Mouse (Mus musculus) cerebellum, adult 8-10 months (tissue): ENCODE data around the gene Ampd1.
A peak's percentile ranks its signal among the peaks of the same experiment; 100 is the strongest.

ENCODE experiments used
- DNase-seq: peaks from one replicate; pipeline ENCODE4 v3.0.0; 2022

Gene Ampd1

DNA sequence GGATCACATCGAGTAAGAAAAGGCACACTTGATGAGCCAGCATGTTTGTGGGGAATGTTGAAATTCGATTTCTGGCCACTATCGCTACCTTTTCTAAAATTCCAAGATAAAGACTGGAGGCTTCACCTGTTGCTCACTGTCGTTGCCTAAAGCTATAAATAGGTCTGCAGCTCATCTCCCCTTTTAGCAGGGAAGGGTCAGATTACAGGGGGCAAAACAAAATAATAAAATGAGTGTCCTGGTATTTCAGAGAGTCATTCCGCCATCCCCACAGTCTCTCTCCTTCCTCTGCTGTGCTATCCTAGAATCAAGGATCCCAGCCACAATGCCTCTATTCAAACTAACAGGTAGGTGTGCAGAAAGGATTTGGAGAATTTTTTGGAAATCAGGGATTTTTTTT, at the start of gene Ampd1:
Gene Ampd1 (plus strand): TSS at position 244 of the 400 bp plus-strand sequence.
- no peak for DNase-seq

GRCm38 (mm10) chr3:103026174-103026573, 47.6 kb upstream of the Ampd1 start:
- no peak for DNase-seq

DNA sequence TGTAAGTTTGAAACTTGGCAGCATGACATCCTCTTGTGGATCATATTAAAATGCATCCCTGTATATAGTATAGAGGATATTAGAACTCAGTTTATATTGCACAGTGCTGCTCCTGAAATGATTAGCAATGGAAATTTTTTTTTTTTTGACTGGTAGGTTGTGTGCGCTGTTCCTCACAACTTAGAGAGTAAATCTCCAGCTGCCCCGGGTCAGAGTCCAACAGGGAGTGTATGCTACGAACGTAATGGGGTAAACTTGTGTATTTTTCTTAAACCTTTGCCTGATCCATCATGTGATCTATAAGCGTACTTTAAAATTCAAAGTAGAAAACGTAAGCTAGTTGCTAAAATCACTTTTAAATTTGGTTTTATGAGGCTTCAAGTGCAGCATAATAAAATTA, 33.5 kb upstream of the Ampd1 start:
- no peak for DNase-seq

- no peak for DNase-seq
These were observed 32.9 kb upstream of the Ampd1 start for GRCm38 (mm10) chr3:103040861-103041379.

DNA sequence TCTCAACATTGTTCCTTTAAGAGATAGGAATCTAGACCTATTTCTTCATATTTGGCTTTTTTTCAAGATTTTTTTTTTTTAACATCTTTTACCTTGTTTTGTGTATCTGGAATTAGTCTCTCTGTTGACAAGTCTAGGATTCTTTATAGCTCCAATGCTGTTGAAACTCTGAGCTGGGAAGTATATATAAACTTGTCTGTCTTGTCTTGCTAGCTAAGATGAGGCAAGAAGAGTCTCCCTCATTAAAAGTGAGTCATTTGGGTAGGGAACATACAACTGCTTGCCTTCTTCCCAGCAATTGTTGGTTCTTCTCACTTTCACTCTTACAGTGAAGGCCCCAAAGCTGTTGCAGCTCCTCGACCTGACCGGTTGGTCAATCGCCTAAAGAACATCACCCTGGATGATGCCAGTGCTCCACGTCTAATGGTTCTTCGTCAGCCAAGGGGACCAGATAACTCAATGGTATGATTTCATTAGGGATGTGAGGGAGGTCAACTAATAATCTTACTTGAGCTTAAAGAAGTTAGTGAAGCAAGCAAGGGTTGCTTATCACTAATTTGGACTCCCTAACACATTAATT, 17.7 kb upstream of the Ampd1 start:
- no peak for DNase-seq

DNA sequence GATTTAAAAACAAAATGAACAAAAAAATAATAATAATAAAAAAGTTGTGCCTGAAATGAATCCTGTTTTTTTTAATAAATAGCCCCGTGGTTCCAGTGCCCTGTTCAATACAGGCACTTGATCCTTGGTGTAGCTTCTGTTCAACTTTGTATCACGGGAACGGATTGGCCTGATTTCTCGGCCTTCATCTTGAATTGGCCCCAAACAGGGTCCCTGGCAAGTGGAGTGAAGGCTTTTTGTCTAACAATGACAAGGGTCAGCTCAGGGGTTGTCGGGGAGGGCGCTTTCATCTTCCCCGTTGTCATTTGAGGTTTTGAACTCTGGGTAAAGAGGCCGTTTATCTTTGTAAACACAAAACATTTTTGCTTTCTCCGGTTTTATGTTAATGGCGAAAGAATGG, 16.1 kb upstream of the Ampd1 start:
- DNase-seq, result no peak

GRCm38 (mm10) chr3:103058207-103059157, 15.3 kb upstream of the Ampd1 start, which contains the start of gene Nras:
Nras (plus strand) TSS chr3:103058285.
- DNase-seq, result peak; percentile 75

DNA sequence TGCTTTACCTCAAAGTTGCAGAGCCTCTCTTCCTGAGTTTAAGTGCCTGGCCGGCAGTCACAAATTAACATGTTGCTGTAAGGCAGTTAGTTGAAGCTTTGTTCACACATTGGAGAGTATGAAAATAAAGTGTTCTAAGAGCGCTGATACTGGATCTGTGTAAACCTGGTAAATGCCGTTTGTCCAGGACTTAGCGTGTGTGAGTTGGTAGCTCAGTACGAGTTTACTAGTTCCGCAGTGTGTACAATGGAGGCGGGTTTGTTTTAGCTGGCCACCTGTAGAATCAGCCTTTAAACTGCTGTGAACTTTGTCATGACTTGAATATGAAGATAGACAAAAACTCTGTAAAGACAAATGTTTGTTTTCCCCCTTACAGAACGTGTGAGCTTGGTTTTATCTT, 6.9 kb upstream of the Ampd1 start:
- no peak for DNase-seq

- DNase-seq, result no peak
These were observed 4.8 kb upstream of the Ampd1 start for GRCm38 (mm10) chr3:103068971-103069370.

DNA sequence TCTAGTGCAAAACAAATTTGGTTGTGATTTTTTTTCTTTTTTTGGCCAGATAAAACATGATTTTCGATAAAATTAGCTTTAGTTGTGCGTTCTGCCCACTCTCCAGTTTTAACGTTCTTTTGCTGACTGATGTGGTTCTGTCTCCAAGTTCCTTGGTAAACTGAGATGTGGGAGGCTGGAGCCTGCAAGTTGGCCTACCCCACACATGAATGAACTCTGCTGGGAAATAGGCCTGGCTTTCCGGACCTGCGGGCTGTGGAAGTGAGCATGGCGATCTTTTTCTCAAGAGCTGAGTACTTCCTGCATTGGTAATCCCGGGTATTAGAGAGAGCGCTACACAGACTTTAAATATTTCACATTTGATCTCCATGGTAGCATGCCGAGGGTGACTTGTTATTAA, 2.1 kb downstream of the Ampd1 start:
- DNase-seq, result no peak

DNA sequence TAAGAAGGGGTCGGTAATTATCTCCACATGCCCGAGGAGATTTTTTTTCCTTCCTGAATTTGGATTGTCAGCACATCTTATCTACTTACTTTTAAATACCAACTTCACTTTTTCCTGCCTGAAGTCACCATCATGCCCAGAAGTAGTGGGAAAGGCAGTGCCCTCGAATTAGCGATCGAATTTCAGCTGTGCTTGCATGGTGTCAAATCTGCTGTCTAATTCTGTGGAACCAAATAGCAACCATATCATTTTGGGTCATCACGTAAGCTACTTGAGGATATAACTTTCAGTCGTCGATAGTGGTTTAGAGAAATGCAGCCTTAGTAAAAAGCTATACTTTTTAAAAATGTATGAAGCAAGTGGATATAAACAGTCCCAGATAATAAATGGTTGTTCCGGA, 2.7 kb downstream of the Ampd1 start:
- DNase-seq, result no peak

DNA sequence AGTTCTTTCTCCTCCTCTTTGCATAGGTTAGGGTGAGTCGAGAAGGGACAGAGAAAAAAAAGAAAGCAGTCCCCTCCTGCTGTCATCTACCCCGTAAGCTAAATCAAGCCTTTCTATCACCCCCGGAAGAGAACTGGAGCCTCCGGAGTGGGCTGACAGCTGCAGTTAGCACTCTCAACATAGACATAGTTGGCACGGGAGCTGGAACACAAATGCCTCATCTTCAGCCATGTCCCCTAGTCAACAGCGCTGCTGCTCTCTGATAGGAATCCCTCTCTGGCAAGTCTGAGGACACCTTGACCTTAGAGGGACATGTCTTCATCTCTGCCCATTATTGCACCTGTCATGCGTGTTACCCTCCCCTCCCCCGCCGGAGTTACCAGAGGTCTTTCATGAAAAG, 5.5 kb downstream of the Ampd1 start:
- no peak for DNase-seq

DNA sequence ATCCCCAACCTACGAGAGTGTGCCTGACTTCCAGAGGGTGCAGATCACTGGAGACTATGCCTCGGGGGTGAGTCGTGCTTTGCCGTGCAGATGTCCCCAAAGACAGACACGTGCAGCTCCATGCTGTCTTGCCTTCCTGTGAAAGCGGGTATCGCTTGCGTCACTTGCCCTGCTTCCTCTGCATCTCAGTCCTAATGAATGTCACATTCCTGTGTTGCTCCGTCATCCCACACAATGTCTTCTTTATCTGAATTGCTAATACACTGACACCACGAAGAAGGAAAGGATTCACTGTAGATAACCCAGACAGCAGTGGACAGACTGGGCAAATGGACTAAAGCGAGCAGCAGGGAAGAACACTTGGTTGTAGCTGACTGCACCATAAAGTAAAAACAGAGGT, 7.2 kb downstream of the Ampd1 start:
- DNase-seq, result no peak

DNA sequence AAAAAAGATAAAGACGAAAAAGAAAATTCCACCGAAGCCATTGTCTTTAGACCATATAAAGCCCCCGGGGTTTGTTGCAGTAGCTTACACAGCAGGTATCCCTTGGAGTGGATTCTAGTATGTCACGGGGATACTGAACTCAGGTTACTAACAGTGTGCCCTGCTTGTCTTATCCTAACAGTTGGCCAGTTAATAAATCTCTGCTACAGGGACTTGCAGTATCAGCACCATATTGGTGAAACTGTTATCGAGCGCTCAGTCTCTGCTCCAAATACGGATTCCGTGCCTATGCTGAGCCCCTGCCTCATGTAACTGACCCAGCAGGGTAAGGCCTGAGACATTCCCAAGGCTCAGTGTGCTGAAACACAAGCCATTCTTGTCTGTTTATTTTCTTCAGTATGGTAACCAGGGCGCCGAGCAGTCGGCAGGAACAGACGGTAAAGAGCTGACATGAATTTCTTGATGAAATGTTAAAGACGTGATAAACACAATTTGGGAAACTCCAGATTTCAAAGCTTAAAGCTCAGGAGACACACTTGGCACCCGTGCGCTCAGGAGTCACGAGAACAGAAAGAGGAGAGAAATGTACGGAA, 8.1 kb downstream of the Ampd1 start:
- DNase-seq, result no peak

- no peak for DNase-seq
These were observed 8.9 kb downstream of the Ampd1 start for GRCm38 (mm10) chr3:103082761-103083160.

GRCm38 (mm10) chr3:103085986-103086385, 12.2 kb downstream of the Ampd1 start:
- DNase-seq, result no peak

- no peak for DNase-seq
These were observed 17.9 kb downstream of the Ampd1 start for GRCm38 (mm10) chr3:103091753-103092152.

DNA sequence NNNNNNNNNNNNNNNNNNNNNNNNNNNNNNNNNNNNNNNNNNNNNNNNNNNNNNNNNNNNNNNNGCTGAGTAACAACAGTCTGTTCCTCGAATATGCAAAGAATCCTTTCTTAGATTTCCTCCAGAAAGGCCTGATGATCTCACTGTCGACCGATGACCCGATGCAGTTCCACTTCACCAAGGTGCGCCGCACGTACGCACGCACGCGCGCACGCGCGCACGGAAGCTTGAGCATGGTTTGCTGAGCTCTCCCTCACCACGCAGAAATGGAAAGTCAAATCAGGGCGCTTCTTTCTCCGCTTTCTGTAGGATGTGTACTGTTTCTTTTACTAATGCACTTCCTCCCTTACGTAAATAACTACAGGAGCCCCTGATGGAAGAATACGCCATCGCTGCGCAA, 24.8 kb downstream of the Ampd1 start:
- DNase-seq, result no peak

- DNase-seq, result no peak
These were observed 25.9 kb downstream of the Ampd1 start for GRCm38 (mm10) chr3:103099667-103100066.

- DNase-seq, result no peak
These were observed 26.9 kb downstream of the Ampd1 start for GRCm38 (mm10) chr3:103100735-103101134.

GRCm38 (mm10) chr3:103101194-103101593, 27.4 kb downstream of the Ampd1 start:
- DNase-seq, result no peak

DNA sequence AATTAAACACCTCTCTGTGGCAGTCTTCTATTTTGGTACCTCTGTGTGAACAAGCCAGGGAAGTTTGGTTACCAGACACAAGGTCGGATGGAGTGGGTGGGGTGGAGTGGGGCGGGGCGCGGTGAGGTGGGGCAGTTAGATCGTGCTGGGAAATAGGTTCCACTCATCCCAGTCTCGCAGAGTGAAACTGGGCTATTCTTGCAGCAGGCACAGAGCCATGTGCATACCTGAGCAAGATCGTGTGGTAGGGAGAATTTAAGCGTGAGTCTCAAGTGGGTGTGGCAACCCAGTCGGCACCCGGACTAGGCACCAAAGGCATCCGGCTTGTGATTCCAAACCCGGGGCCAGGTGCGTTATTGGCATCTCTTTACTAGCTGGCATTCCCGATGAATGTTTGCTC, 28.1 kb downstream of the Ampd1 start:
- no peak for DNase-seq
